Mouse (Mus musculus): ENCODE data around the gene Myog.

Myog gene

DNA sequence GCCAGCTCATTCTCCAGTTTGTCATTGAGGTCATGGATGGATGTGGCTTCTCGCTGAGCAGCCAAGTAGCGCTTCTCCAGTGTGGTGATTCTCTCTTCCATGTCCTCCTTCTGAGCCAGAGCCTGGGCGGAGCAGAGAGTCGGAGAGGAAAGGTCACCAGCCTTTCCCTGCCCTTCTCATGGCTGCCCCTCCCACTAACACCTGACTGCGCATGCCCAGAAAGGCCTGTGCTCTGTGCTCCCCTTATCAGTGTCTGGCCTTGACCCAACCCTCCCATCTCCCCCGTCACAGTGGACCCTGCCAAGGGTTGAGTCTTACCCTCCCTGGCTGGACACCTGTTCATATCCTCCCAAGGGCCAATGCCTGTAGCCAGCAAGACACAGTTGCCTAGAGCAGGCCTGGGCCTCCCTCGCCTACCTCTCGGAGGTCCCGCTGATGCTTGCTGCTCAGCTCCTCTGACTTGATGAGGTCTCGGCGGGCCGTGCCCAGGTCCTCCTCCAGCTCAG lies 37.1 kb downstream of the Myog start:
- no peak for DNase-seq (ENCODE audit: low spot score)

- peak; percentile 94 for DNase-seq (ENCODE audit: low spot score)
Measured at GRCm38 (mm10) chr1:134331879-134332635, 42.3 kb downstream of the Myog start.

DNA sequence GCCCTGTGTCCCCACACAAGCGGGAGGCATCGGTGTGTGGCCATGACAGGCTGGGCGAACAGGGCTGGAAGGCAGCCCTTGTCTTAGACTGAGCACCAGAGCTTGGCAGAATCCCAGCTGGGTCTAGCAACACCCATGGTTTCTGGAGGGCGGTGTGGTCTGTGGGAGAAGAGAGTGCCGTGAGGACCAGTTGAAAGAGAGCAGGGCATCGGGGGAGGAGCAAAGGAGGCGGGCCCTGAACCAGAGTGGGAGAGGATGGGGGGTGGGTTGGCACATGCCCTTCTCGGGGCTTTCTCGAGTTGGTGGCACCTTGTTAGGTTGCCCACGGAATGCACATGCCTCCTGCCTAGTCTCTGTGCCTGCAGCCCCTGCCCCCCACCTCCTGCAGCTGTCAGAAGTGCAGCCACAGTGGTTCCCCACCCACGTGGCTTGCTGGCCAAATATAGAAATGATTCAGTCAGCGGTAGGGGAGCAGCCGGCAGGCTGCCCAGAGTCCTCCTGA lies 43.0 kb downstream of the Myog start, which contains the start of gene Ppfia4:
Gene Ppfia4, minus strand, starts transcription at position 159 of the 502 bp plus-strand sequence.
- DNase-seq (ENCODE audit: low spot score): no peak

- no peak for DNase-seq (ENCODE audit: low spot score)
Measured at GRCm38 (mm10) chr1:134333371-134334110, 43.8 kb downstream of the Myog start.

GRCm38 (mm10) chr1:134334111-134334827 lies 44.5 kb downstream of the Myog start:
- DNase-seq (ENCODE audit: low spot score): no peak

DNA sequence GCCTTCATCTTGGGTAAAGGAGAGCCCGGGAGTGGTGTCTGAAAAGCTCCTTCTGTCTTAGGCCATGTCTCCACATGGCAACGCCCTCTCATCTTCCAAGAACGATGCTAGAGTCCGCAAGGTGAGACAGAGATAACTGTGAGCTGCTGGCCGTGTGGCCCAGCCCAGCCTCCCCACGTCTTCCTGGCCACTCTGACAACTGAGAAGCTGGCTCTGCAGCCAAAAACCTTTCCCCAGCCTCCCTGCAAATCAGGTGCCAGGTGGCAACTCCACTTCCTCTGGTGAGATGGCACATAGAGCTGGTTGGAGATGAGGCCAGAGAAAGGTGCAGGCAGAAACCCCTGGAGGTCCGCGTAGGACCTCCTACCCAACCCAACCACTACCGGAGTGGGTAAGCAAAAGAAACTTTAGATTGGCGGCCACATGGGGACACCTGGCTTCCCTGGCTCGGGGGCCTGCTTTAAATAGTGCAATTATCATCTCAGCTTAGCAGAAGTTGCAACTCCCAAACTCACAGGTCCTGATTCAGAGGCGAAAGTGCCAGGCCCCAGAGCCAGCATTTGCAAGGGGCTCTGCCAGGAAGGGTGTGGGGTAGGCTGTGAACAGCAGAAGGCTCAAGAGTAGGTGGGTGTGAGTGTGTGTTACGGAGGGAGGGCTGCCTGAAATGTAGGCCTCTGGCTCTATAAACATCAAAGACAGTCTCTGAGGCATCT lies 45.6 kb downstream of the Myog start:
- no peak for DNase-seq (ENCODE audit: low spot score)

- DNase-seq (ENCODE audit: low spot score): no peak
Measured at GRCm38 (mm10) chr1:134335924-134336810, 46.4 kb downstream of the Myog start.

GRCm38 (mm10) chr1:134336958-134337710 lies 47.3 kb downstream of the Myog start:
- no peak for DNase-seq (ENCODE audit: low spot score)

GRCm38 (mm10) chr1:134339162-134339561 lies 49.4 kb downstream of the Myog start:
- DNase-seq (ENCODE audit: low spot score): no peak

DNA sequence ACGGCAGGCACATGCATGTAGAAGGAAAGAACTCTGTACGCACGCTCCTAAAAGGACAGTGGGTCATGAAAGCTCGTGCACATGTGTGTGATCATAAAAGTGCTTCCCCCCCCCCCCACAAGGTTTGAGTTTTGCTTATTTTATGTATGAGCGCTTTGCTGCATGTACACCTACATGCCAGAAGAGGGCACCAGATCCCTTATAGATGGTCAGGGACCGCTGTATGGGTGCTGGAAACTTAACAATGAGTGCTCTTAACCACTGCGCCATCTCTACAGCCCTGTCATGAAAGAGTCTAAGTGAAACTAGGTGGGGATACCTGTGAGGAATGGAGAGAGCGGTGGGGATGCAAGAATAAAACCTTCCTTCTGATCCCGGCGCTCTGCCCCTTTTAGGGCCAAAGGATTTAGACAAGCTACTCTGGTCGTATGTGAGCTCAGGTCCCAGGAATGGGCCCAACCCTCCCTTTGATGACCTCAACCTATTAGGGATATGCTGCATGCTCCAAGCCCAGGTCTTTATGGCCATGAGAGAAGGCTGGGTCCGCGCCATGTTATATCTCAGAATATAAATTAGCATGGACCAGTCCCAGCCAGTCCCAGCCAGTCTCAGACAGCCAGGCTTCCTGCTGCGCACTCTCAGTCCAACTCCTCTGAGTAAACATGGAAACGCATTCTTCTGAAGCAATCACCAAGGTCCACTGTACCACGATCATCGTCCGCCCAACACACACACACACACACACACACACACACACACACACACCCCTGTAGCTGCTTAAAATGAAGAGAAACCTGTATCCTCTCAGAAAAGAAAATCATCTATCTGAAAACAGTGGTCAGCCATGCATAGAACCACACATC lies 50.2 kb downstream of the Myog start:
- no peak for DNase-seq (ENCODE audit: low spot score)

- no peak for DNase-seq (ENCODE audit: low spot score)
Measured at GRCm38 (mm10) chr1:134341641-134342277, 52.0 kb downstream of the Myog start.

Data from retina, embryonic 14.5 days (tissue).